Mouse (Mus musculus): Measurements from ENCODE around the gene AC124502.3.
A peak's percentile ranks its signal among the peaks of the same experiment; 100 is the strongest.

AC124502.3 gene

GRCm38 (mm10) chr19:5026111-5026510, 12.6 kb upstream of the AC124502.3 start:
- DNase-seq (ENCODE audit: low read depth in 2 of 2, low spot score in 2 of 2), result no peak

- no peak for DNase-seq (ENCODE audit: low read depth in 2 of 2, low spot score in 2 of 2)
Observed at GRCm38 (mm10) chr19:5032686-5033085, 6.0 kb upstream of the AC124502.3 start.

GRCm38 (mm10) chr19:5036577-5036976, 2.1 kb upstream of the AC124502.3 start:
- no peak for DNase-seq (ENCODE audit: low read depth in 2 of 2, low spot score in 2 of 2)

GRCm38 (mm10) chr19:5037678-5038571, 766 bp upstream of the AC124502.3 start:
- peak; percentile 27 to 32 for DNase-seq (ENCODE audit: low read depth in 2 of 2, low spot score in 2 of 2)

GRCm38 (mm10) chr19:5039301-5040114, 817 bp downstream of the AC124502.3 start:
- no peak for DNase-seq (ENCODE audit: low read depth in 2 of 2, low spot score in 2 of 2)

GRCm38 (mm10) chr19:5040862-5041523, 2.3 kb downstream of the AC124502.3 start, which contains the start of gene Brms1:
Gene Brms1 (plus strand): TSS chr19:5041354.
- DNase-seq (ENCODE audit: low read depth in 2 of 2, low spot score in 2 of 2), result peak; percentile 67 to 83

- DNase-seq (ENCODE audit: low read depth in 2 of 2, low spot score in 2 of 2), result no peak
Observed at GRCm38 (mm10) chr19:5041588-5041987, 2.9 kb downstream of the AC124502.3 start.

GRCm38 (mm10) chr19:5045531-5045930, 6.8 kb downstream of the AC124502.3 start:
- DNase-seq (ENCODE audit: low read depth in 2 of 2, low spot score in 2 of 2), result no peak

- no peak for DNase-seq (ENCODE audit: low read depth in 2 of 2, low spot score in 2 of 2)
Observed at GRCm38 (mm10) chr19:5048138-5049056, 9.7 kb downstream of the AC124502.3 start.

- DNase-seq (ENCODE audit: low read depth in 2 of 2, low spot score in 2 of 2), result no peak
Observed at GRCm38 (mm10) chr19:5049325-5049724, 10.6 kb downstream of the AC124502.3 start.

GRCm38 (mm10) chr19:5050047-5050905, 11.6 kb downstream of the AC124502.3 start, which contains the start of gene Rin1:
Gene Rin1 (plus strand): TSS chr19:5050481.
- DNase-seq (ENCODE audit: low read depth in 2 of 2, low spot score in 2 of 2), result peak in 1 of 2 experiments; percentile 50

- DNase-seq (ENCODE audit: low read depth in 2 of 2, low spot score in 2 of 2), result no peak
Observed at GRCm38 (mm10) chr19:5051031-5051430, 12.3 kb downstream of the AC124502.3 start.

GRCm38 (mm10) chr19:5051515-5051914, 12.8 kb downstream of the AC124502.3 start:
- no peak for DNase-seq (ENCODE audit: low read depth in 2 of 2, low spot score in 2 of 2)

- DNase-seq (ENCODE audit: low read depth in 2 of 2, low spot score in 2 of 2), result no peak
Observed at GRCm38 (mm10) chr19:5052166-5052822, 13.6 kb downstream of the AC124502.3 start.

GRCm38 (mm10) chr19:5052853-5053252, 14.2 kb downstream of the AC124502.3 start:
- no peak for DNase-seq (ENCODE audit: low read depth in 2 of 2, low spot score in 2 of 2)

- peak; percentile 44 to 56 for DNase-seq (ENCODE audit: low read depth in 2 of 2, low spot score in 2 of 2)
Observed at GRCm38 (mm10) chr19:5053909-5054308, 15.2 kb downstream of the AC124502.3 start.

GRCm38 (mm10) chr19:5056251-5056650, 17.6 kb downstream of the AC124502.3 start:
- peak in 1 of 2 experiments; percentile 28 for DNase-seq (ENCODE audit: low read depth in 2 of 2, low spot score in 2 of 2)

- DNase-seq (ENCODE audit: low read depth in 2 of 2, low spot score in 2 of 2), result no peak
Observed at GRCm38 (mm10) chr19:5057876-5058775, 19.4 kb downstream of the AC124502.3 start.
